Mouse (Mus musculus) forebrain, embryonic 14.5 days (tissue): ENCODE measurements at regions not wholly inside any gene's neighbourhood (a gene's known extent, or its start where the extent isn't known, plus 50 kb on each side); places are given as distances from the start of the nearest gene placed in this dataset.
"Not testable (repeated sequence)": the region's sequence is repeated elsewhere in the genome, so short reads cannot be mapped to it uniquely, and the experiment has no call there.

Experiments
- ATAC-seq: fragments of 200-750 bp; cut with Nextera tagmentation; 2 replicates; pipeline ENCODE4 v1.8.0; 2017; ENCODE audit warnings: mild to moderate bottlenecking, moderate library complexity
- DNase-seq: peaks from one replicate; pipeline ENCODE4 v3.0.0-alpha.2; 2015; ENCODE audit warnings: low spot score
- H3K27ac ChIP-seq: fragments of 300-500 bp; sonication (generic); 2 replicates; pipeline ENCODE4 v1.5.1; 2014; ENCODE audit warnings: low read depth, mild to moderate bottlenecking, control low read depth, low read length, moderate library complexity
- H3K27me3 ChIP-seq: fragments of 300-500 bp; sonication (generic); replicated peaks from 2 replicates; pipeline ENCODE4 v1.6.1; 2014; ENCODE audit warnings: low read length, control low read depth, mixed read lengths; ENCODE audit not compliant: control insufficient read depth, insufficient read depth
- H3K36me3 ChIP-seq: fragments of 300-500 bp; sonication (generic); 2 replicates; pipeline ENCODE4 v1.6.1; 2014; ENCODE audit warnings: low read length, control low read depth; ENCODE audit not compliant: control insufficient read depth, insufficient read depth
- H3K4me1 ChIP-seq: fragments of 300-500 bp; sonication (generic); 2 replicates; pipeline ENCODE4 v1.6.1; 2014; ENCODE audit warnings: antibody characterized with exemption, low read length, control low read depth; ENCODE audit not compliant: control insufficient read depth, insufficient read depth
- H3K4me2 ChIP-seq: fragments of 300-500 bp; sonication (generic); 2 replicates; pipeline ENCODE4 v1.6.1; 2014; ENCODE audit warnings: mild to moderate bottlenecking, control low read depth, low read length
- H3K4me3 ChIP-seq: fragments of 300-500 bp; sonication (generic); 2 replicates; pipeline ENCODE4 v1.5.1; 2014; ENCODE audit warnings: low read depth, low read length, control low read depth
- H3K9ac ChIP-seq: fragments of 300-500 bp; sonication (generic); 2 replicates; pipeline ENCODE4 v1.6.1; 2014; ENCODE audit warnings: mild to moderate bottlenecking, low read length, control low read depth, moderate library complexity
- H3K9me3 ChIP-seq: fragments of 300-500 bp; sonication (generic); replicated peaks from 2 replicates; pipeline ENCODE4 v1.6.1; 2016; ENCODE audit warnings: low read length, control low read depth, mixed read lengths; ENCODE audit not compliant: control insufficient read depth
- WGBS: fragments of 180-500 bp; shearing (Covaris S2); extraction: QIAGEN DNeasy Blood & Tissue Kit; methylation state at CpG from one replicate; pipeline ENCODE4 v1.1.7; 2014; 5-methylcytosine and 5-hydroxymethylcytosine counted together

DNA sequence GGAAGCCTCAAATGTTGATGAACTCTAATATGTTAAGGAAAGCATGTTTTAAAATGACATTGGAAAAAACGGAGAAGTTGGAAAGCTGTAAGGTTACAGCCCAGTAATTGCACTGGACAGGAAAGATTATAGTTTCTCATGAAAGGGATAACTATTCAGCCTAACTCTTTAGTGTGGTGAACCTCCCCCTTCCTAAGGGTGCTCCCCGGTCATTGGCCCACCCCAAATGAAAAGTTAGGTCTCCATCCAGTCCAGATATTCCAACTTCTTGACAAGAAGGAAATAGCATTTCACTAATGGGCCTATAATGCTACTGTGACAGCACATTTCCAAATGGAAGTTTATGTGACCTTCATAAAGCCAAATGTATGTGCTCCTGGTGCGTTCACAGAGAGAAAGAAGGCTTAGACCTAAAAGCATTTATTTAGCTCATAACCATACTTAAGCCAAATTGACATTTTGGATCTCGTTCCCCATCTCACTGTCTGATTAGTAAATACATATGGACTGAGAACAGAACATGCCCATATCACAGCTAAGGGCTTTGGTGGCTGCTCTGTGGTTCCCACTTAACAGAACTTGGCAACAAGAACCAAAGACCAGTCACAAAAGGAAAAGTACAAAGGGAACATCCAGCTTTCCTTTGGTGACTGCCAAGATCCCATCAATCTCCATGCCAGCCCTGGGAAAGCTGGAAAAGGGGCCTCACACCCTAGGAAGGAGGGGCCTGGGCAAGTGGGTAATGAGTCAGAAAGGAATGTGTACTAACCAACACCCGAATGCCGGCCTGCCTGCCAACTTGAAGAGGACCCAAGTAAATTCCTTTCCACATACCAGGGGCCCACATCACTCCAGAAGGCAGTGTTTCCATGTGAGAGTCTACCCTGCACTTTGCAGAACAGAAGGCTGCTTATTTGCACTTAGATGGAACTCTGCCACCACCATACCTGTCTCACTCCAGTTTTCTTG lies 155.1 kb upstream of the Chst7 start:
- Histone ChIP-seq H3K9ac (no peak overlapping the region), H3K27ac (no peak overlapping the region), H3K36me3 (no peaks in the 10 kb centered on the region), H3K9me3 (no peaks in the 10 kb centered on the region), H3K27me3 (no peaks in the 10 kb centered on the region), H3K4me2 (no peak overlapping the region), H3K4me3 (no peak overlapping the region), H3K4me1 (no peaks in the 10 kb centered on the region)
- WGBS, result 46% methylated on average over 6 of the region's 6 CpGs
- ATAC-seq (peak; percentile 95), DNase-seq (peak; percentile 89)

DNA sequence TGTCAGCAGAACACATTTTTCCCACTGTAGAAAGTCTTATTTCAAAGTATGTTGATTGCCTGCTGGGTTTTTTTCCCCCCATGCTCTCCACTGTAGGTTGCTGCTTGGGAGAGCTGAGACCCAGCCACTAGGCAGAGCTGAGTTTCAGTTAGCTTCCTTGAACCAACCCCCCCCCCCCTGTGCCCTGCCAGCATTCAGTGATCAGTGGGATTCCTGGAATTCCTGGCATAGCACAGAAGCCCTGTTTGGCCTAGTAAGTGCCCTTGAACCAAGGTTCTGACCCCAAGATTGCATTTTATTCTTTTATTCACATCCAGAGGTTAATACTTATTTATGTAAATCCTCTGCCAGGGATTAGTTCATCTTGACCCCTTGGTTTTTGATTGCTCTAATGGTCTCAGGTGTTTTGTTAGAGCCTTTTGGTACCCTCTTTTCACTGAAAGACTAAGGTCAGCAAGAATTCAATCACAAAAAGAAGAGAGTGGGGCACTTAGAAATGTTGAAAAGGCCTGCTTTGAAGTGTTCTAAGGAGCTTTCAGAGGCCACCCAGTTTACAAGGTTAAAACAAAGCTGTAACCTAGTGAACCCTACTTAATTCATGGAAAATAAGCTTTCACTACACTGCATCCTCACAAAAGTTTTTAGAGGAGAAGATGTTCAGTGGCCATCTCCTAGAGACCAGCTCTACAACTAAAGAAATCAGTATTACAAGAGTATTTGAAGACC lies 152.6 kb upstream of the Chst7 start:
- Histone ChIP-seq H3K9ac (no peak overlapping the region), H3K4me3 (no peak overlapping the region), H3K4me1 (no peaks in the 10 kb centered on the region), H3K27ac (no peak overlapping the region; the same call in 1 of the 2 replicates), H3K9me3 (no peaks in the 10 kb centered on the region), H3K4me2 (no peak overlapping the region), H3K27me3 (no peaks in the 10 kb centered on the region), H3K36me3 (no peaks in the 10 kb centered on the region)
- ATAC-seq (peak; percentile 19; the same call in 1 of the 2 replicates), DNase-seq (peak; percentile 41)

DNA sequence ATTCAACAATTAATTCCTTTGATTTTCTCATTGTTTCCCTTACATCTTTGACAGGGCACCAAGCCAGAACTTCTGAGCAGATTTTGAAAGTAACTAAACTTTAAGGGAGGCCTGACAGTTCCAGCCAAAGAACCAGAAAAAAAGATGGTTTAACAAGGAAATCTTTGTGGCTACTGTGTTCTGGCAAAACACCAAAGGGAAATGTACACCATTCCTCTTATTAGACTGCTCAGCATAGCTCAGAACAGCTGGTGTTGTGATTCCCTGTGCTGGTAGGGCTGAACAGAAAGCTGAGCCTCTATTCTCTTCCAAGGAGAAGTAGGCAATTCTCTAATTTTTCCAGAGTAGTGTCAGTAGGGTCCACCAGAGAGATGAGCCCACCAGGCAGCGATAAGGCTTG lies 142.4 kb upstream of the Chst7 start:
- Histone ChIP-seq H3K9ac (no peak overlapping the region), H3K4me3 (no peak overlapping the region), H3K4me2 (no peak overlapping the region), H3K9me3 (no peaks in the 10 kb centered on the region), H3K36me3 (no peaks in the 10 kb centered on the region), H3K27ac (no peak overlapping the region), H3K4me1 (no peaks in the 10 kb centered on the region), H3K27me3 (no peaks in the 10 kb centered on the region)
- peak; percentile 43 for DNase-seq
- WGBS, result 82% methylated on average over 1 of the region's 1 CpGs
- ATAC-seq, result no peak

DNA sequence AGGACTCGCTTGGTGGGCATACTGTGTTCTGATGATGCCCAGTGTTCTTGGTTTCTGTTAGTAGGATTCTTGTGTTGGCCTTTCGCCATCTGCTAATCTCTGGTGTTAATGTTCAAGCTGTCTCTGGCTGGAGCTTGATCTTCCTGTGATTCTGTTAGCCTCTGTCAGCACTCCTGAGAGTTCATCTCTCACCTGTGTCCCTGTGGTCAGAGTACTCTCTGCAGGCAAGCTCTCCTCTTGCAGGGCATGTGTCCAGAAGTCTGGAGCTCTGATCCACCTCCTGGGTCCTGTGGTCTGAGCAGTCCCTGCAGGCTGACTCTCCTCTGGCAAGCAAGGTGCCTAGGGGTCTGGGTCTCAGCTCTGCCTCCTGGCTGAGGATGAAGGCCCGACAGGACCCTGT lies 130.0 kb upstream of the Chst7 start:
- not testable (repeated sequence) for DNase-seq, ATAC-seq, H3K9ac ChIP-seq, H3K36me3 ChIP-seq, H3K4me1 ChIP-seq, H3K27me3 ChIP-seq, H3K9me3 ChIP-seq, H3K27ac ChIP-seq, H3K4me3 ChIP-seq, H3K4me2 ChIP-seq
- WGBS, result 66% methylated on average over 3 of the region's 3 CpGs

DNA sequence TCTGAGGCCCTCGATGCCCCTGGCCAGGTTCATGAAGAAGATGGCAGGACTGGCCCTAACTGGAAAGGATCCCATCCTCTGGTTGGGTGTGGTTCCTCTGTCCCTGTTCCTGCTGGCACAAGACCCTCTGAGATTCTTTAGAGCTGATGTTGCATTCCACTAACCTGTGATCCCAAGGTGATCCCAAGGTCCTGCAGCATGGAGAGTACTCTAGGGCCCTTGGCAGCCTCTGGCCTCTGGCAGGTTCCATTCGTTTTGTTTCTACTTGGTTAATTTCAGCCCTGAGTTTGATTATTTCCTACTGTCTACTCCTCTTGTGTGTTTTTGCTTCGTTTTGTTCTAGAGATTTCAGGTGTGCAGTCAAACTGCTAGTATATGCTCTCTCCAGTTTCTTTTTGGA lies 129.5 kb upstream of the Chst7 start:
- ATAC-seq (no peak), DNase-seq (no peak)
- Histone ChIP-seq H3K9ac (no peak overlapping the region), H3K27me3 (no peaks in the 10 kb centered on the region), H3K27ac (no peak overlapping the region), H3K4me1 (no peaks in the 10 kb centered on the region), H3K36me3 (no peaks in the 10 kb centered on the region), H3K4me2 (no peak overlapping the region), H3K4me3 (no peak overlapping the region), H3K9me3 (no peaks in the 10 kb centered on the region)
- WGBS, result 66% methylated on average over 3 of the region's 3 CpGs

DNA sequence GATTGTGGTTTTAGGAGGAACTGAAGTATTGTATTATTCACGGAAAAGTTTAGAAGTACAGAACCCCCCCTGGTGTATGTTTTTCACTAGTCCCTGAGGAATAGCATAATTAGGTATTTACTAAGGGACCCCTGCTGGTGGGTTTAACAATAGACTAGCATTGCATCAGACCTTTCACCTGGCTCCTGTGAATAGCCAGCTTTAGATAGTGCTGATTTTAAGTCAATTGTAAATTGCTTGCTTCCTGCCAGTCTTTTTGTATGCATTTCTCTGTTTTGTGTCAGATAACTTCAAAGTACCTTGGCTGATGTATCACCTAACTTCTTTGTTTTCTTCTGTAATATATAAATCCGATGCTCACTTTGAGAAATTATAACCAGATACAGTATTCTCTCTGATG lies 116.1 kb upstream of the Chst7 start:
- H3K27ac ChIP-seq, result no peak overlapping the region
- no peaks in the 10 kb centered on the region for H3K27me3 ChIP-seq
- H3K9ac ChIP-seq, result no peak overlapping the region
- DNase-seq (no peak), ATAC-seq (no peak)
- no peak overlapping the region for H3K4me2 ChIP-seq
- no peaks in the 10 kb centered on the region for H3K4me1 ChIP-seq
- 55% methylated on average over 2 of the region's 2 CpGs for WGBS
- no peaks in the 10 kb centered on the region for H3K9me3 ChIP-seq
- H3K4me3 ChIP-seq, result no peak overlapping the region
- H3K36me3 ChIP-seq, result no peaks in the 10 kb centered on the region
